Mouse (Mus musculus) lung, embryonic 14.5 days (tissue): Measurements from ENCODE around the gene Eef1a2. TPM values are rescaled to one million over a fixed set of nuclear protein-coding genes. Genes with fewer than 3 reads are reported as not detected.
A peak's percentile ranks its signal among the peaks of the same experiment; 100 is the strongest.

Source experiments
- ATAC-seq: fragments of 200-750 bp; cut with Nextera tagmentation; 2 replicates; pipeline ENCODE4 v1.8.0; 2017; ENCODE audit warnings: mild to moderate bottlenecking, moderate TSS enrichment, moderate library complexity; ENCODE audit not compliant: insufficient read depth
- DNase-seq: peaks from one replicate; pipeline ENCODE4 v3.0.0-alpha.2; 2015
- H3K27ac ChIP-seq: fragments of 300-500 bp; sonication (generic); 2 replicates; pipeline ENCODE4 v1.5.1; 2014; ENCODE audit warnings: low read depth, mild to moderate bottlenecking, moderate library complexity
- H3K27me3 ChIP-seq: fragments of 300-500 bp; sonication (generic); 2 replicates; pipeline ENCODE4 v1.6.1; 2014; ENCODE audit warnings: low read length, control low read depth; ENCODE audit not compliant: insufficient read depth
- H3K36me3 ChIP-seq: fragments of 300-500 bp; sonication (generic); 2 replicates; pipeline ENCODE4 v1.6.1; 2014; ENCODE audit warnings: control low read depth; ENCODE audit not compliant: insufficient read depth
- H3K4me1 ChIP-seq: fragments of 300-500 bp; sonication (generic); 2 replicates; pipeline ENCODE4 v1.6.1; 2014; ENCODE audit warnings: antibody characterized with exemption, control low read depth; ENCODE audit not compliant: insufficient read depth
- H3K4me2 ChIP-seq: fragments of 300-500 bp; sonication (generic); 2 replicates; pipeline ENCODE4 v1.6.1; 2014; ENCODE audit warnings: mild to moderate bottlenecking
- H3K4me3 ChIP-seq: fragments of 300-500 bp; sonication (generic); 2 replicates; pipeline ENCODE4 v1.5.1; 2014; ENCODE audit warnings: low read depth, low read length
- H3K9ac ChIP-seq: fragments of 300-500 bp; sonication (generic); 2 replicates; pipeline ENCODE4 v1.6.1; 2014
- H3K9me3 ChIP-seq: fragments of 300-500 bp; sonication (generic); 2 replicates; pipeline ENCODE4 v1.6.1; 2016; ENCODE audit warnings: low read depth, low read length, control low read depth
- CTCF ChIP-seq: IDR thresholded peaks from 2 replicates; pipeline ENCODE4 v1.5.1; 2016; ENCODE audit warnings: antibody characterized with exemption, low read depth
- WGBS: fragments of 180-500 bp; shearing (Covaris S2); extraction: QIAGEN DNeasy Blood & Tissue Kit; methylation state at CpG from one replicate; pipeline ENCODE4 v1.1.7; 2014; 5-methylcytosine and 5-hydroxymethylcytosine counted together
- polyA plus RNA-seq: library from polyadenylated mRNA; unstranded; fragments of >200 nt; fragmentation: Nextera tagmentation; extraction: Ambion mirVana; gene quantifications from 2 replicates; pipeline ENCODE4 v1.2.1, GENCODE M21; 2014

Gene Eef1a2
- polyA plus RNA-seq, 1 experiment from 2014 or later = not detected

DNA sequence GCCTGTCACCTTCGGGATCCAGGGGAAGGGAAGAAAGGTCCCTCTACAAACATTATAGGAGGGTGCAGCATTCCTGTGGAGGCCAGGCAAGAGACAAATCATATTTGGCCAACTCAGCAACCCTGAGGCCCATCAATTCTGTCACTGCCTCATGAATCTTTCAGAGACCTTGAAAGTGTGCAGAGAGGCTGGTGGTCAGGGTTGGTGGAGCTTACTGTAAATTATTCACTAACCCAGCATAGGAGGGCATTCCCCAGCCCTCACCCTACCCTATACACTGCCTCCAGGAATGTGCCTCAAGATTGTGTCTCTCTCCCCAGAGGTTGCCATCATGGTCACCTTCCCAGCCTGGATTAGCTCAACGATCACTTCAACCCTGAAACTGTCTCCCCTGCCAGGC lies 12.1 kb downstream of the Eef1a2 start:
- Histone ChIP-seq H3K9ac (no peak overlapping the region), H3K4me2 (no peak overlapping the region), H3K4me3 (no peak overlapping the region), H3K36me3 (no peaks in the 10 kb centered on the region), H3K9me3 (no peaks in the 10 kb centered on the region), H3K27me3 (peaks cover 23% of the 10 kb centered on the region), H3K4me1 (0 out of 2 replicates have a peak, but pooled peaks cover 8% of the 10 kb centered on the region), H3K27ac (no peak overlapping the region)
- DNase-seq (no peak), ATAC-seq (no peak)
- TF ChIP-seq CTCF = no peak
- WGBS = 69% methylated on average over 2 of the region's 2 CpGs

DNA sequence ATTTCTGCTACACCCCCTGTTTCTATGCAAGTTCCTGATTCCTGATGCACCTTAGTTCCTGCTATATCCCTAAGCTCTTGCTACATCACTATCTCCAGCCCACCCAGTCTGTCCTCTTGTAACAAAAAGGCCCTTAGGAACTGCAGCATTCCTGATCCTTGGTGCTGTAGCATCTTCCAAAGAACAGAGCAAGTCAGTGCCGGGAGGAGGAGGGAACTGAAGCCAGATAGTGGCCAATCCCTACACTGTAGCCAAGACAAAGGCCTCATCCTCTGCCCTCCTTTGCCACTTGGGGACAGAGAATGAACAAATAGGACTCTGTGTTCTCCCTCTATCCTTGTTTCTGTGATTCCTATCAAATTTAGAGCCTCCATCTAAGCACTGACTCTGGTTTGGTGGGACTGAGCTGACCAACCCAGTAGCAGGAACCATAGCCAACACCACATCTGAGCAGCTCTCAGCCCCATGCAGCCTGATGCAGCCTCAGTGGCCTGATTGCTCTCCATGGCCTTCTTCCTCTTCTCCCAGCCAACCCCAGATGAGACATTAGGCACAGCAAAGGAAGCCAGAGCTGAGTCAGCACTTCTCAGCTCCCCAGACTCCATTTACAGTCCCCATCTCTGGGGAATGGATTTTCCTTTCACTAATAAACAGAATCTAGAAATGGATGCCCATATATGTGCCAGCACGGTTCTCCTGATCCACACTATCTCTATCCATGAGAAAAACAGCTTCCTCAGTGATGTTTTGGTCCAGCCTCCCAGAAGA lies 13.1 kb downstream of the Eef1a2 start:
- H3K4me2 ChIP-seq = no peak overlapping the region
- H3K27me3 ChIP-seq = peaks cover 14% of the 10 kb centered on the region
- H3K9me3 ChIP-seq = no peaks in the 10 kb centered on the region
- ATAC-seq (no peak), DNase-seq (no peak)
- no peak for TF ChIP-seq CTCF
- no peak overlapping the region for H3K4me3 ChIP-seq
- no peaks in the 10 kb centered on the region for H3K36me3 ChIP-seq
- no peak overlapping the region for H3K27ac ChIP-seq
- WGBS = 52% methylated on average over 2 of the region's 2 CpGs
- H3K4me1 ChIP-seq = 0 out of 2 replicates have a peak, but pooled peaks cover 8% of the 10 kb centered on the region
- H3K9ac ChIP-seq = no peak overlapping the region

DNA sequence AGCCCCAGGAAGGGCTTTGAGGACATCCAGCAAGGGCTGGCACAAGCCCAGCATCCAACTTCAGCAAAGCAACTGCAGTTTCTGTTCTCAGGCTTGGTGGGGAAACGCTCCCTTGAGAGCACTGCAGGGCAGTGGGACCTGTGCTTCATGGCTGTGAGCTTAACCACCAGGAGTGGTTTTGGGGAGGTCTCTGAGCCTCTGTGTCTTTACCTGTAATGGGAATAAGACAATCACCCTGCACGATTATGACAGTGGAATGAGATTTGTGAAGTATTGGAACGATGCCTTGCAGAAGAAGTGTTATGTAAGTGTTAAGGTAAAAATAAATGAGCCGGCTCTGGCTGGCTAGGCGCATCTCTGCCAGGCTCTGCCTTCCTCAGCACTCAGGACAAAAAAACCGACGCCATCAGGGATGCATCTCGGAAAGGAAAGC lies 14.1 kb downstream of the Eef1a2 start:
- peaks cover 14% of the 10 kb centered on the region for H3K27me3 ChIP-seq
- ATAC-seq (no peak), DNase-seq (no peak)
- no peak overlapping the region for H3K9ac ChIP-seq
- no peaks in the 10 kb centered on the region for H3K36me3 ChIP-seq
- no peaks in the 10 kb centered on the region for H3K4me1 ChIP-seq
- no peak overlapping the region for H3K4me3 ChIP-seq
- TF ChIP-seq CTCF = no peak
- no peaks in the 10 kb centered on the region for H3K9me3 ChIP-seq
- H3K4me2 ChIP-seq = no peak overlapping the region
- 55% methylated on average over 8 of the region's 8 CpGs for WGBS
- no peak overlapping the region for H3K27ac ChIP-seq

DNA sequence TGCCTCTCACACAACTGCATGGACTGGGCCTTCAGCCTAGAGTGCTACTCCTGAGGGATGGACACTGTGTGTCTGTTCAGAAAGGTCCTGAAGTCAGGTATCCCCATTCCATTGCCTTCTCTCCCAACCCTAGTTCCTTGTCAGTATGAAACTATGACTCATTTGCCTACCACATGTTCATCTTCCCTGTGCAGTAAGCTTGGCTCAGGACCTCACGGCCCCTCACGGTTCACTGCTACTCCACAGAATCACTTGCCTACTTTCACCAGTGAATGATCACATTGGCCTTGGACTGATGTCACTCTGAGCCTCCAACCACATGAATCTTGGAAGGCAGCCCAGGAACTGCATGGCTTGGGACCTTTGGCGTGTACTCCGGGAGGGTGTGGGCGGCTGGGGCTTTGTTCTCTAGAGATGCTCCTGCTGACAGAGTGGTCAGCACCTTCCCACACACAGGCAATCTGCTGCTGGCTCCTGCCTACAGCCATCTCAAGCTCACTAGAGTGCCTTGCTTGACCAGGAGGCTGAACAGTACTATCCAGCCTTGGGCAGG lies 17.1 kb downstream of the Eef1a2 start:
- H3K9me3 ChIP-seq = no peaks in the 10 kb centered on the region
- no peak overlapping the region for H3K27ac ChIP-seq
- H3K36me3 ChIP-seq = no peaks in the 10 kb centered on the region
- no peaks in the 10 kb centered on the region for H3K4me1 ChIP-seq
- H3K9ac ChIP-seq = no peak overlapping the region
- H3K4me3 ChIP-seq = no peak overlapping the region
- DNase-seq (no peak), ATAC-seq (no peak)
- peaks cover 27% of the 10 kb centered on the region for H3K27me3 ChIP-seq
- H3K4me2 ChIP-seq = no peak overlapping the region
- 88% methylated on average over 5 of the region's 5 CpGs for WGBS
- no peak for TF ChIP-seq CTCF

DNA sequence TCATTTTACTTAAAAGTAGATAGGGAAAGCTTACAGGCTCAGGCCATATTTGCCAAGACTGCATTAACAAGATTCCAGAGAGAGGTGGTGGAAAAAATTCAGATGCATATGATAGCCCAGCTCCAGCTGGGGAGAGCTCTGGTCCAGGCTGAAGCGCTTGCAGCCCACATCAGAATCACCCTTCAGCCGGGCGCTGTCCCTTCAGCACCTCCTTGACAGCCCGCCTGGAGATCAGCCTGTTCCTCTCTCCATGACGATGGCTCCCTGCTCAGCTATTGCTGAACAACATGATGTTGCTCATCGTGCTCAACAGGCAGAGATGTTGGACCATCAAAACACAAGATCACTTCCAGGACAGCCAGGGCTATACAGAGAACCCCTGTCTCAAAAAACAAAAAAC lies 19.9 kb downstream of the Eef1a2 start:
- ATAC-seq (no peak), DNase-seq (peak; percentile 88)
- Histone ChIP-seq H3K36me3 (no peaks in the 10 kb centered on the region), H3K9me3 (no peaks in the 10 kb centered on the region), H3K27ac (no peak overlapping the region), H3K4me3 (no peak overlapping the region), H3K4me1 (no peaks in the 10 kb centered on the region), H3K4me2 (no peak overlapping the region), H3K27me3 (peaks cover 55% of the 10 kb centered on the region), H3K9ac (no peak overlapping the region)
- WGBS = under 1% methylated on average over 6 of the region's 6 CpGs
- TF ChIP-seq CTCF = no peak

DNA sequence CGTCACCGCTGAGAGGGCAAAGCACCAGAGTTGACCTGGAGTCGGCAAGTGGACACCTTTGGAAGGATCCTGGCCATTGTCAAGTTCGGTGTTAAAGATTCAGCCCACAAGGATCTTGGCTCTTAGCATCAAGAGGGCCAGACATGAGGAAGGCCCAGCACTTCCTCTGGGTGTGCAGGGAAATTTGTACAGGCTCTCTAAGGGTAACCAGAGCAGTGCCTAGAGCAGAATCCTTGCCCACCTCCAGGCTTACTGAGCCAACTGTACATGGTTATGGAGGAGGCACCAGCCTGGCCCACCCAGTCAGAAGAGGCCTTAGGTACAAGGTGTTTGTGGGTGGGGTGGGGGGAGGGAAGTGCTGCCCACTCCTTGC lies 21.4 kb downstream of the Eef1a2 start:
- Histone ChIP-seq H3K27ac (no peak overlapping the region), H3K9me3 (no peaks in the 10 kb centered on the region), H3K4me3 (peak overlapping the region; percentile 43; the same call in 1 of the 2 replicates), H3K36me3 (no peaks in the 10 kb centered on the region), H3K4me1 (no peaks in the 10 kb centered on the region), H3K27me3 (peaks cover 55% of the 10 kb centered on the region), H3K4me2 (peak overlapping the region; percentile 73), H3K9ac (no peak overlapping the region)
- no peak for TF ChIP-seq CTCF
- DNase-seq (no peak), ATAC-seq (no peak)
- 5% methylated on average over 4 of the region's 4 CpGs for WGBS

DNA sequence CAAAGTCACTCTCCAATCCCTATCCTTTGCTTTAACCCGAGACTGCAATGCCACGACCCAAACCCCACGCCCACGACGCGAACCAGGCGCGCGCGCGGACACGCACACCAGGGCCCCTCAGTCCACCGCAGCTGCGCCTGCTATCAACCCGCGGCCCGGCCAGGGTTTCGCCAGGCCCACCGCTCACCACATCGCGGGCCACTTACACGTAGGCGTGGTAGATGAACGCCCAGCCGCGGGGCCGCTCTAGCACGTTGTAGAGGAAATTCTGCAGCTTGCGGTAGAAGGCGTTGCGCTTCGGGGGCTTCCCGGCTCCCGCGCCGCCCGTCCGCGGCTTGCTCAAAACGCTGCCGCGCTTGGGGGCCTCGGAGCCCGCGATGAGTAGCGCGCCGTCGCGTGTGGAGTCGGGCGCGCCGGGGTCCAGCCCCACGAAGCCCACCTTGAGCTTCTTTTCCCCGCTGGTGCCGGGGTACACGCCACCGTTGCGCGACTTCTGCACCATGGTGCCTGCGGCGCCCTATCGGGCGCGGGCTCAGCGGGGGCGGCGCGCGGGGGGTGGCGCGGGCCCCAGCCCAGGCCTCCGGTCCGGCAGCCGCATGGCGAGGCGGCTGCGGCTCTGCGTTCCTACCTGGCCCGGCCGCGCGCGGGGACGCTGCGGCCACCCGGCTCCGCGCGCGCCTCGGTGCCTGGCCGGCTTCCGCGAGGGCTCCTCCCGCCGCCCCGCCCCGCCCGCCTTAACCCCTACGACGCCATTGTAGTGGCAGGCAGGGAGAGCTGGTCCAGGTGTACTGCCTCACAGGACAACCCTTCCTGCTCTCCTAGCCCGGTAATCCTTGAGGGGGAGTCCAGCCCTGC lies 22.0 kb downstream of the Eef1a2 start, which contains the start of gene Kcnq2:
TSS of gene Kcnq2 (minus strand) at position 710 of the 855 bp plus-strand sequence.
- Histone ChIP-seq H3K27me3 (peaks cover 55% of the 10 kb centered on the region), H3K27ac (no peak within 1 kb of the TSS), H3K9ac (no peak within 1 kb of the TSS), H3K36me3 (no peaks in the 10 kb centered on the region), H3K9me3 (no peaks in the 10 kb centered on the region), H3K4me2 (peak within 1 kb of the TSS; percentile 73), H3K4me1 (no peaks in the 10 kb centered on the region), H3K4me3 (peak within 1 kb of the TSS; percentile 43)
- ATAC-seq = no peak
- TF ChIP-seq CTCF = no peak
- WGBS = under 1% methylated on average over 98 of the region's 104 CpGs
- peak; percentile 9 for DNase-seq
